Mouse (Mus musculus): ENCODE measurements at regions not wholly inside any gene's neighbourhood (a gene's known extent, or its start where the extent isn't known, plus 50 kb on each side); places are given as distances from the start of the nearest gene placed in this dataset.
A peak's percentile ranks its signal among the peaks of the same experiment; 100 is the strongest.
"Not testable (repeated sequence)": the region's sequence is repeated elsewhere in the genome, so short reads cannot be mapped to it uniquely, and the experiment has no call there.

- no peak for ATAC-seq (ENCODE audit: insufficient number of reproducible peaks, low FRiP score, low TSS enrichment, low read depth)
- no peak overlapping the region for H3K4me2 ChIP-seq (replicated peaks)
Observed at GRCm38 (mm10) chr1:166903417-166903816, 97.8 kb upstream of the Fam78b start.

GRCm38 (mm10) chr1:166908231-166908805, 92.9 kb upstream of the Fam78b start:
- H3K4me2 ChIP-seq (replicated peaks): no peak overlapping the region
- no peaks in the 10 kb centered on the region for H3K27me3 ChIP-seq
- H3K27ac ChIP-seq (replicated peaks): no peak overlapping the region
- H3K9ac ChIP-seq: no peak overlapping the region
- H3K4me1 ChIP-seq: 0 out of 2 replicates have a peak, but pooled peaks cover 3% of the 10 kb centered on the region
- no peaks in the 10 kb centered on the region for H3K36me3 ChIP-seq
- H3K4me3 ChIP-seq (replicated peaks): no peak overlapping the region
- H3K9me3 ChIP-seq (replicated peaks): no peaks in the 10 kb centered on the region
- WGBS: 58% methylated on average over 10 of the region's 10 CpGs
- ATAC-seq (ENCODE audit: insufficient number of reproducible peaks, low FRiP score, low TSS enrichment, low read depth): no peak

More at GRCm38 (mm10) chr1:166903417-166903816, 97.8 kb upstream of the Fam78b start:
- H3K36me3 ChIP-seq: no peaks in the 10 kb centered on the region
- no peak overlapping the region for H3K4me3 ChIP-seq (replicated peaks)
- no peaks in the 10 kb centered on the region for H3K9me3 ChIP-seq (replicated peaks)
- 83% methylated on average over 5 of the region's 5 CpGs for WGBS
- H3K4me1 ChIP-seq: peaks cover 19% of the 10 kb centered on the region; the same call in 1 of the 2 replicates
- no peak overlapping the region for H3K9ac ChIP-seq
- no peak overlapping the region for H3K27ac ChIP-seq (replicated peaks)
- no peaks in the 10 kb centered on the region for H3K27me3 ChIP-seq

- not testable (repeated sequence) for H3K4me1 ChIP-seq; H3K4me2 ChIP-seq (replicated peaks); H3K36me3 ChIP-seq; H3K27ac ChIP-seq (replicated peaks); ATAC-seq (ENCODE audit: insufficient number of reproducible peaks, low FRiP score, low TSS enrichment, low read depth); H3K9ac ChIP-seq; H3K4me3 ChIP-seq (replicated peaks); H3K9me3 ChIP-seq (replicated peaks); H3K27me3 ChIP-seq
- WGBS: 97% methylated on average over 8 of the region's 10 CpGs
Observed at GRCm38 (mm10) chr1:166912195-166912594, 89.0 kb upstream of the Fam78b start.

- Histone ChIP-seq H3K4me2 (replicated peaks) (no peak overlapping the region), H3K27ac (replicated peaks) (no peak overlapping the region), H3K9ac (no peak overlapping the region), H3K4me1 (no peaks in the 10 kb centered on the region), H3K36me3 (no peaks in the 10 kb centered on the region), H3K4me3 (replicated peaks) (no peak overlapping the region), H3K9me3 (replicated peaks) (no peaks in the 10 kb centered on the region), H3K27me3 (no peaks in the 10 kb centered on the region)
- 78% methylated on average over 16 of the region's 16 CpGs for WGBS
- ATAC-seq (ENCODE audit: insufficient number of reproducible peaks, low FRiP score, low TSS enrichment, low read depth): no peak
Observed at GRCm38 (mm10) chr1:166922911-166923712, 78.1 kb upstream of the Fam78b start.

- H3K4me1 ChIP-seq: no peaks in the 10 kb centered on the region
- H3K27ac ChIP-seq (replicated peaks): no peak overlapping the region
- H3K9me3 ChIP-seq (replicated peaks): no peaks in the 10 kb centered on the region
- H3K27me3 ChIP-seq: no peaks in the 10 kb centered on the region
- H3K4me2 ChIP-seq (replicated peaks): no peak overlapping the region
- ATAC-seq (ENCODE audit: insufficient number of reproducible peaks, low FRiP score, low TSS enrichment, low read depth): no peak
- H3K36me3 ChIP-seq: no peaks in the 10 kb centered on the region
- WGBS: 65% methylated on average over 3 of the region's 3 CpGs
- H3K4me3 ChIP-seq (replicated peaks): no peak overlapping the region
- no peak overlapping the region for H3K9ac ChIP-seq
Observed at GRCm38 (mm10) chr1:166923713-166923975, 77.6 kb upstream of the Fam78b start.

GRCm38 (mm10) chr1:166924126-166924525, 77.1 kb upstream of the Fam78b start:
- no peaks in the 10 kb centered on the region for H3K36me3 ChIP-seq
- H3K27ac ChIP-seq (replicated peaks): no peak overlapping the region
- H3K9me3 ChIP-seq (replicated peaks): no peaks in the 10 kb centered on the region
- H3K4me3 ChIP-seq (replicated peaks): no peak overlapping the region
- no peak for ATAC-seq (ENCODE audit: insufficient number of reproducible peaks, low FRiP score, low TSS enrichment, low read depth)
- 91% methylated on average over 2 of the region's 2 CpGs for WGBS
- no peaks in the 10 kb centered on the region for H3K4me1 ChIP-seq
- no peak overlapping the region for H3K4me2 ChIP-seq (replicated peaks)
- H3K9ac ChIP-seq: no peak overlapping the region
- no peaks in the 10 kb centered on the region for H3K27me3 ChIP-seq

- Histone ChIP-seq H3K27me3 (no peaks in the 10 kb centered on the region), H3K4me3 (replicated peaks) (no peak overlapping the region), H3K4me1 (no peaks in the 10 kb centered on the region), H3K27ac (replicated peaks) (no peak overlapping the region), H3K4me2 (replicated peaks) (no peak overlapping the region), H3K9ac (no peak overlapping the region), H3K36me3 (no peaks in the 10 kb centered on the region), H3K9me3 (replicated peaks) (no peaks in the 10 kb centered on the region)
- 56% methylated on average over 4 of the region's 4 CpGs for WGBS
- no peak for ATAC-seq (ENCODE audit: insufficient number of reproducible peaks, low FRiP score, low TSS enrichment, low read depth)
Observed at GRCm38 (mm10) chr1:166926078-166926477, 75.1 kb upstream of the Fam78b start.

- not testable (repeated sequence) for ATAC-seq (ENCODE audit: insufficient number of reproducible peaks, low FRiP score, low TSS enrichment, low read depth); H3K4me1 ChIP-seq
- peak overlapping the region; percentile 32 for H3K4me3 ChIP-seq (replicated peaks)
Observed at GRCm38 (mm10) chr1:166939744-166940143, 61.5 kb upstream of the Fam78b start.

GRCm38 (mm10) chr1:166940146-166941076, 60.8 kb upstream of the Fam78b start:
- not testable (repeated sequence) for H3K9me3 ChIP-seq (replicated peaks); H3K27me3 ChIP-seq; H3K27ac ChIP-seq (replicated peaks); H3K4me1 ChIP-seq; H3K36me3 ChIP-seq; ATAC-seq (ENCODE audit: insufficient number of reproducible peaks, low FRiP score, low TSS enrichment, low read depth); H3K9ac ChIP-seq
- H3K4me2 ChIP-seq (replicated peaks): 0 out of 2 replicates have a peak overlapping the region, but pooled peaks have one; percentile 10
- WGBS: 56% methylated on average over 31 of the region's 31 CpGs
- H3K4me3 ChIP-seq (replicated peaks): peak overlapping the region; percentile 32

More at GRCm38 (mm10) chr1:166939744-166940143, 61.5 kb upstream of the Fam78b start:
- not testable (repeated sequence) for H3K27ac ChIP-seq (replicated peaks); H3K27me3 ChIP-seq; H3K9ac ChIP-seq; H3K36me3 ChIP-seq; H3K9me3 ChIP-seq (replicated peaks)
- 54% methylated on average over 9 of the region's 9 CpGs for WGBS
- H3K4me2 ChIP-seq (replicated peaks): 0 out of 2 replicates have a peak overlapping the region, but pooled peaks have one; percentile 10

- WGBS: 71% methylated on average over 1 of the region's 1 CpGs
- no peak overlapping the region for H3K9ac ChIP-seq
- H3K4me1 ChIP-seq: no peaks in the 10 kb centered on the region
- no peak overlapping the region for H3K4me2 ChIP-seq (replicated peaks)
- H3K9me3 ChIP-seq (replicated peaks): no peaks in the 10 kb centered on the region
- no peak for ATAC-seq (ENCODE audit: insufficient number of reproducible peaks, low FRiP score, low TSS enrichment, low read depth)
- no peaks in the 10 kb centered on the region for H3K27me3 ChIP-seq
- H3K27ac ChIP-seq (replicated peaks): no peak overlapping the region
- no peaks in the 10 kb centered on the region for H3K36me3 ChIP-seq
- no peak overlapping the region for H3K4me3 ChIP-seq (replicated peaks)
Observed at GRCm38 (mm10) chr1:166942201-166942600, 59.0 kb upstream of the Fam78b start.

GRCm38 (mm10) chr1:166944540-166944939, 56.7 kb upstream of the Fam78b start:
- Histone ChIP-seq H3K27ac (replicated peaks) (no peak overlapping the region), H3K9ac (no peak overlapping the region), H3K4me3 (replicated peaks) (no peak overlapping the region), H3K27me3 (no peaks in the 10 kb centered on the region), H3K36me3 (no peaks in the 10 kb centered on the region), H3K9me3 (replicated peaks) (no peaks in the 10 kb centered on the region), H3K4me2 (replicated peaks) (no peak overlapping the region), H3K4me1 (0 out of 2 replicates have a peak, but pooled peaks cover 3% of the 10 kb centered on the region)
- WGBS: 67% methylated on average over 7 of the region's 7 CpGs
- ATAC-seq (ENCODE audit: insufficient number of reproducible peaks, low FRiP score, low TSS enrichment, low read depth): no peak

Measured in embryonic facial prominence, embryonic 15.5 days (tissue).